Mouse (Mus musculus): Measurements from ENCODE around the gene Hjurp. TPM values are rescaled to one million over a fixed set of nuclear protein-coding genes. Genes with fewer than 3 reads are reported as not detected.
A peak's percentile ranks its signal among the peaks of the same experiment; 100 is the strongest.
"Not testable (repeated sequence)": the region's sequence is repeated elsewhere in the genome, so short reads cannot be mapped to it uniquely, and the experiment has no call there.

Gene Hjurp
- polyA plus RNA-seq, 1 experiment from 2014 or later: 107 TPM

- H3K9me3 ChIP-seq: peaks cover 93% of the 10 kb centered on the region
- no peak overlapping the region for H3K9ac ChIP-seq (replicated peaks)
- no peak overlapping the region for H3K27ac ChIP-seq
- ATAC-seq: no peak
- WGBS: 82% methylated on average over 3 of the region's 3 CpGs
- H3K4me2 ChIP-seq (replicated peaks): no peak overlapping the region
- no peaks in the 10 kb centered on the region for H3K27me3 ChIP-seq
- H3K4me1 ChIP-seq (replicated peaks): no peaks in the 10 kb centered on the region
- H3K36me3 ChIP-seq: no peaks in the 10 kb centered on the region
- no peak overlapping the region for H3K4me3 ChIP-seq (replicated peaks)
These were observed 47.9 kb downstream of the Hjurp start for GRCm38 (mm10) chr1:88229566-88229965.

- WGBS: 71% methylated on average over 7 of the region's 7 CpGs
These were observed 49.3 kb downstream of the Hjurp start for GRCm38 (mm10) chr1:88228121-88228520.

GRCm38 (mm10) chr1:88227482-88227881, 50.0 kb downstream of the Hjurp start:
- 53% methylated on average over 2 of the region's 2 CpGs for WGBS
- H3K9me3 ChIP-seq: peaks cover 73% of the 10 kb centered on the region
- no peak overlapping the region for H3K27ac ChIP-seq
- H3K4me3 ChIP-seq (replicated peaks): no peak overlapping the region
- H3K4me1 ChIP-seq (replicated peaks): no peaks in the 10 kb centered on the region
- H3K9ac ChIP-seq (replicated peaks): no peak overlapping the region
- no peaks in the 10 kb centered on the region for H3K36me3 ChIP-seq
- ATAC-seq: no peak
- H3K27me3 ChIP-seq: no peaks in the 10 kb centered on the region
- H3K4me2 ChIP-seq (replicated peaks): no peak overlapping the region

More at GRCm38 (mm10) chr1:88228121-88228520, 49.3 kb downstream of the Hjurp start:
- H3K9ac ChIP-seq (replicated peaks): no peak overlapping the region
- 0 out of 2 replicates have a peak, but pooled peaks have one; percentile 10 for ATAC-seq
- no peaks in the 10 kb centered on the region for H3K4me1 ChIP-seq (replicated peaks)
- peaks cover 79% of the 10 kb centered on the region for H3K9me3 ChIP-seq
- no peak overlapping the region for H3K4me3 ChIP-seq (replicated peaks)
- no peak overlapping the region for H3K27ac ChIP-seq
- H3K4me2 ChIP-seq (replicated peaks): no peak overlapping the region
- no peaks in the 10 kb centered on the region for H3K36me3 ChIP-seq
- no peaks in the 10 kb centered on the region for H3K27me3 ChIP-seq

- Histone ChIP-seq H3K4me2 (replicated peaks) (no peak within 1 kb of the TSS), H3K4me1 (replicated peaks) (no peaks in the 10 kb centered on the region), H3K27ac (no peak within 1 kb of the TSS), H3K9me3 (peaks cover 70% of the 10 kb centered on the region), H3K9ac (replicated peaks) (no peak within 1 kb of the TSS), H3K4me3 (replicated peaks) (no peak within 1 kb of the TSS), H3K36me3 (no peaks in the 10 kb centered on the region), H3K27me3 (no peaks in the 10 kb centered on the region)
- ATAC-seq: no peak
- 51% methylated on average over 5 of the region's 5 CpGs for WGBS
These were observed 50.6 kb downstream of the Hjurp start, which contains the start of gene Mroh2a for GRCm38 (mm10) chr1:88226670-88227379. Gene Mroh2a, plus strand, starts transcription at chr1:88226986.

GRCm38 (mm10) chr1:88225741-88226140, 51.7 kb downstream of the Hjurp start:
- H3K4me3 ChIP-seq (replicated peaks): no peak overlapping the region
- H3K9me3 ChIP-seq: peaks cover 59% of the 10 kb centered on the region
- no peak overlapping the region for H3K4me2 ChIP-seq (replicated peaks)
- no peak overlapping the region for H3K9ac ChIP-seq (replicated peaks)
- no peaks in the 10 kb centered on the region for H3K36me3 ChIP-seq
- no peaks in the 10 kb centered on the region for H3K4me1 ChIP-seq (replicated peaks)
- H3K27ac ChIP-seq: no peak overlapping the region
- no peak for ATAC-seq
- H3K27me3 ChIP-seq: no peaks in the 10 kb centered on the region

- WGBS: 39% methylated on average over 2 of the region's 2 CpGs
- not testable (repeated sequence) for ATAC-seq, H3K27ac ChIP-seq
These were observed 52.1 kb downstream of the Hjurp start for GRCm38 (mm10) chr1:88225301-88225700.

GRCm38 (mm10) chr1:88224029-88224776, 53.2 kb downstream of the Hjurp start:
- Histone ChIP-seq H3K27me3 (no peaks in the 10 kb centered on the region), H3K4me3 (replicated peaks) (no peak overlapping the region), H3K9me3 (peaks cover 44% of the 10 kb centered on the region), H3K9ac (replicated peaks) (no peak overlapping the region), H3K4me2 (replicated peaks) (no peak overlapping the region), H3K27ac (no peak overlapping the region), H3K36me3 (no peaks in the 10 kb centered on the region), H3K4me1 (replicated peaks) (no peaks in the 10 kb centered on the region)
- 68% methylated on average over 2 of the region's 2 CpGs for WGBS
- ATAC-seq: no peak

More at GRCm38 (mm10) chr1:88225301-88225700, 52.1 kb downstream of the Hjurp start:
- H3K9me3 ChIP-seq: peaks cover 55% of the 10 kb centered on the region
- H3K4me2 ChIP-seq (replicated peaks); H3K4me1 ChIP-seq (replicated peaks); H3K4me3 ChIP-seq (replicated peaks); H3K27me3 ChIP-seq; H3K36me3 ChIP-seq; H3K9ac ChIP-seq (replicated peaks): not testable (repeated sequence)

GRCm38 (mm10) chr1:88223591-88223990, 53.8 kb downstream of the Hjurp start:
- Histone ChIP-seq H3K4me1 (replicated peaks) (no peaks in the 10 kb centered on the region), H3K27me3 (no peaks in the 10 kb centered on the region), H3K9ac (replicated peaks) (no peak overlapping the region), H3K36me3 (no peaks in the 10 kb centered on the region), H3K9me3 (peaks cover 38% of the 10 kb centered on the region), H3K4me3 (replicated peaks) (no peak overlapping the region), H3K27ac (no peak overlapping the region), H3K4me2 (replicated peaks) (no peak overlapping the region)
- no peak for ATAC-seq
- 55% methylated on average over 1 of the region's 1 CpGs for WGBS

- not testable (repeated sequence) for ATAC-seq; H3K9ac ChIP-seq (replicated peaks); H3K4me1 ChIP-seq (replicated peaks); H3K27me3 ChIP-seq; H3K4me2 ChIP-seq (replicated peaks); H3K4me3 ChIP-seq (replicated peaks); H3K36me3 ChIP-seq; H3K27ac ChIP-seq
- H3K9me3 ChIP-seq: peaks cover 32% of the 10 kb centered on the region
These were observed 54.4 kb downstream of the Hjurp start for GRCm38 (mm10) chr1:88223011-88223515.

GRCm38 (mm10) chr1:88222216-88222615, 55.2 kb downstream of the Hjurp start:
- H3K4me3 ChIP-seq (replicated peaks): no peak overlapping the region
- no peaks in the 10 kb centered on the region for H3K27me3 ChIP-seq
- no peaks in the 10 kb centered on the region for H3K36me3 ChIP-seq
- no peak for ATAC-seq
- H3K27ac ChIP-seq: no peak overlapping the region
- peaks cover 29% of the 10 kb centered on the region for H3K9me3 ChIP-seq
- no peaks in the 10 kb centered on the region for H3K4me1 ChIP-seq (replicated peaks)
- H3K9ac ChIP-seq (replicated peaks): no peak overlapping the region
- no peak overlapping the region for H3K4me2 ChIP-seq (replicated peaks)
- 54% methylated on average over 2 of the region's 2 CpGs for whole genome bisulfite sequencing

- H3K27me3 ChIP-seq: no peaks in the 10 kb centered on the region
- no peak for ATAC-seq
- no peak overlapping the region for H3K4me2 ChIP-seq (replicated peaks)
- no peaks in the 10 kb centered on the region for H3K36me3 ChIP-seq
- H3K9ac ChIP-seq (replicated peaks): no peak overlapping the region
- H3K4me1 ChIP-seq (replicated peaks): no peaks in the 10 kb centered on the region
- no peak overlapping the region for H3K27ac ChIP-seq
- H3K4me3 ChIP-seq (replicated peaks): no peak overlapping the region
- H3K9me3 ChIP-seq: peaks cover 27% of the 10 kb centered on the region
These were observed 57.1 kb downstream of the Hjurp start for GRCm38 (mm10) chr1:88220336-88220735.

GRCm38 (mm10) chr1:88219054-88219453, 58.4 kb downstream of the Hjurp start:
- no peak overlapping the region for H3K4me2 ChIP-seq (replicated peaks)
- H3K4me3 ChIP-seq (replicated peaks): no peak overlapping the region
- no peaks in the 10 kb centered on the region for H3K4me1 ChIP-seq (replicated peaks)
- H3K36me3 ChIP-seq: no peaks in the 10 kb centered on the region
- no peak overlapping the region for H3K27ac ChIP-seq
- H3K9ac ChIP-seq (replicated peaks): no peak overlapping the region
- H3K27me3 ChIP-seq: no peaks in the 10 kb centered on the region
- no peak for ATAC-seq
- peaks cover 37% of the 10 kb centered on the region for H3K9me3 ChIP-seq
- 26% methylated on average over 1 of the region's 1 CpGs for WGBS
